Mouse (Mus musculus): ENCODE measurements at regions not wholly inside any gene's neighbourhood (a gene's known extent, or its start where the extent isn't known, plus 50 kb on each side); places are given as distances from the start of the nearest gene placed in this dataset.

DNA sequence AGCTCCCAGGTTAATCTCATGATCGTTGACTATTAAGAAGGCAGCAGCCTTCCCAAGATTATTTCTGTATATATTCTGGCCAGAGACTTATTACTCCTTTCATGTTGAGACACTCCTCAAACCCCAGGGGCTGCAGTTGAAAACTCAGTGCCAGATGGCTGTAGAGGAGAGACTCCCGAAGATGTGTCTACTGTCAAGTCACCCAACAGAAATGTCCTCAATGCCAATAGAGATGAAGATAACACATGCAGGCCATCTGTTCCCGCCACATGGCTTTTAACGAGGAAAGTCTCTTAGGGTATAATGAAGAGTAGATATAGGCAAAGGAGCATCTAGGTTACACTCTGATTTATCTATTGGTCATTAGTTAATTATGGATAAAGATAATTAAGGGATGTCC lies 103.3 kb upstream of the Tle4 start:
- TF ChIP-seq CTCF (IDR thresholded peaks at IDR 0.05; ENCODE audit: borderline replicate concordance, insufficient read depth, low read depth, low read length) (no peak), POLR2A (IDR thresholded peaks at IDR 0.05; ENCODE audit: borderline replicate concordance, insufficient read depth, low read length) (no peak)

All from cerebellum, adult 2 months (tissue).